Mouse (Mus musculus): ENCODE measurements at regions not wholly inside any gene's neighbourhood (a gene's known extent, or its start where the extent isn't known, plus 50 kb on each side); places are given as distances from the start of the nearest gene placed in this dataset.

GRCm38 (mm10) chr6:99891790-99892189 lies 165.6 kb upstream of the Prok2 start:
- TF ChIP-seq POLR2A (IDR thresholded peaks at IDR 0.05; ENCODE audit: insufficient read depth, low read depth, low read length), result no peak
- TF ChIP-seq CTCF (IDR thresholded peaks at IDR 0.05), result no peak
- no peak for TF ChIP-seq EP300 (IDR thresholded peaks at IDR 0.05; ENCODE audit: insufficient read depth, low read depth, low read length)
